Mouse (Mus musculus) left cerebral cortex, postnatal 25 days (tissue): ENCODE measurements around the gene Nid1. TPM values are rescaled to one million over a fixed set of nuclear protein-coding genes. Genes with fewer than 3 reads are reported as not detected.

ENCODE experiments used
- total RNA-seq, 2 experiments: library from RNA; stranded (reverse); gene quantifications; 2 replicates each; pipeline ENCODE4 v1.2.3; 2021

Nid1 gene
- total RNA-seq, 2 experiments from 2014 or later: 9.2 to 10.0 TPM

Other genes with a start within 250 kb of the Nid1 start
- gene Gpr137b, start 43.5 kb upstream of the Nid1 start, total RNA-seq: 10 to 100 TPM; 15.9 to 22.4 TPM
- gene Lyst, start 152.8 kb downstream of the Nid1 start, total RNA-seq: 10 to 100 TPM; 47.8 to 57.3 TPM